Mouse (Mus musculus) heart, embryonic 13.5 days (tissue): Measurements from ENCODE around the gene Grin2a. TPM values are rescaled to one million over a fixed set of nuclear protein-coding genes. Genes with fewer than 3 reads are reported as not detected.

Experiments
- ATAC-seq: fragments of 200-750 bp; cut with Nextera tagmentation; 2 replicates; pipeline ENCODE4 v1.8.0; 2017; ENCODE audit warnings: moderate TSS enrichment; ENCODE audit not compliant: insufficient number of reproducible peaks, low FRiP score, low TSS enrichment; ENCODE audit errors: extremely low read depth
- H3K27ac ChIP-seq: fragments of 300-500 bp; sonication (generic); replicated peaks from 2 replicates; pipeline ENCODE4 v1.5.1; 2015; ENCODE audit warnings: moderate library complexity, mild to moderate bottlenecking, inconsistent platforms
- H3K27me3 ChIP-seq: fragments of 300-500 bp; sonication (generic); replicated peaks from 2 replicates; pipeline ENCODE4 v1.6.1; 2015; ENCODE audit warnings: mild to moderate bottlenecking, inconsistent platforms
- H3K36me3 ChIP-seq: fragments of 300-500 bp; sonication (generic); 2 replicates; pipeline ENCODE4 v1.6.1; 2015; ENCODE audit warnings: mild to moderate bottlenecking, inconsistent platforms
- H3K4me1 ChIP-seq: fragments of 300-500 bp; sonication (generic); 2 replicates; pipeline ENCODE4 v1.6.1; 2015; ENCODE audit warnings: inconsistent platforms
- H3K4me2 ChIP-seq: fragments of 300-500 bp; sonication (generic); 2 replicates; pipeline ENCODE4 v1.6.1; 2015; ENCODE audit warnings: inconsistent platforms, mild to moderate bottlenecking, moderate library complexity
- H3K4me3 ChIP-seq: fragments of 300-500 bp; sonication (generic); 2 replicates; pipeline ENCODE4 v1.5.1; 2015; ENCODE audit warnings: moderate library complexity, mild to moderate bottlenecking, inconsistent platforms
- H3K9ac ChIP-seq: fragments of 300-500 bp; sonication (generic); 2 replicates; pipeline ENCODE4 v1.6.1; 2015; ENCODE audit warnings: inconsistent platforms, mild to moderate bottlenecking, moderate library complexity
- H3K9me3 ChIP-seq: fragments of 300-500 bp; sonication (generic); 2 replicates; pipeline ENCODE4 v1.6.1; 2016; ENCODE audit warnings: inconsistent platforms
- whole genome bisulfite sequencing: fragments of 180-500 bp; shearing (Covaris S2); methylation state at CpG from one replicate; pipeline ENCODE4 v1.1.7; 2015; ENCODE audit warnings: mixed read lengths; 5-methylcytosine and 5-hydroxymethylcytosine counted together
- polyA plus RNA-seq: library from polyadenylated mRNA; unstranded; fragments of >200 nt; fragmentation: Nextera tagmentation; extraction: Ambion mirVana; gene quantifications from 2 replicates; pipeline ENCODE4 v1.2.1, GENCODE M21; 2015

Grin2a gene
- polyA plus RNA-seq, 1 experiment from 2014 or later: 0.90 TPM

- ATAC-seq: no peak
- H3K4me1 ChIP-seq: peaks cover 26% of the 10 kb centered on the region
- peaks cover 65% of the 10 kb centered on the region for H3K27me3 ChIP-seq
- no peak overlapping the region for H3K4me2 ChIP-seq
- no peak overlapping the region for H3K9ac ChIP-seq
- no peak overlapping the region for H3K27ac ChIP-seq
- H3K9me3 ChIP-seq: no peaks in the 10 kb centered on the region
- H3K36me3 ChIP-seq: no peaks in the 10 kb centered on the region
- H3K4me3 ChIP-seq: no peak overlapping the region
These were observed 2.6 kb upstream of the Grin2a start for GRCm38 (mm10) chr16:9997931-9998330.

- no peak overlapping the region for H3K9ac ChIP-seq
- no peaks in the 10 kb centered on the region for H3K9me3 ChIP-seq
- H3K36me3 ChIP-seq: no peaks in the 10 kb centered on the region
- H3K27ac ChIP-seq: no peak overlapping the region
- peak overlapping the region; percentile 49 for H3K4me3 ChIP-seq
- H3K4me2 ChIP-seq: peak overlapping the region; percentile 81
- ATAC-seq: no peak
- H3K4me1 ChIP-seq: peaks cover 35% of the 10 kb centered on the region
- 26% methylated on average over 13 of the region's 13 CpGs for WGBS
- H3K27me3 ChIP-seq: peaks cover 75% of the 10 kb centered on the region
These were observed 452 bp upstream of the Grin2a start for GRCm38 (mm10) chr16:9995814-9996210.

- no peaks in the 10 kb centered on the region for H3K36me3 ChIP-seq
- no peaks in the 10 kb centered on the region for H3K9me3 ChIP-seq
- peak overlapping the region; percentile 81 for H3K4me2 ChIP-seq
- H3K27ac ChIP-seq: no peak overlapping the region
- ATAC-seq: no peak
- 2% methylated on average over 45 of the region's 51 CpGs for WGBS
- H3K27me3 ChIP-seq: peaks cover 90% of the 10 kb centered on the region
- peaks cover 35% of the 10 kb centered on the region for H3K4me1 ChIP-seq
- H3K9ac ChIP-seq: peak overlapping the region; percentile 55
- peak overlapping the region; percentile 49 for H3K4me3 ChIP-seq
These were observed 1.1 kb downstream of the Grin2a start for GRCm38 (mm10) chr16:9994041-9994950.

- peak overlapping the region; percentile 55 for H3K9ac ChIP-seq
These were observed 1.9 kb downstream of the Grin2a start for GRCm38 (mm10) chr16:9993255-9994040.

GRCm38 (mm10) chr16:9992773-9993221 is 2.6 kb downstream of the Grin2a start:
- peak overlapping the region; percentile 81 for H3K4me2 ChIP-seq
- no peaks in the 10 kb centered on the region for H3K36me3 ChIP-seq
- WGBS: 2% methylated on average over 17 of the region's 17 CpGs
- H3K27me3 ChIP-seq: peaks cover 83% of the 10 kb centered on the region
- no peaks in the 10 kb centered on the region for H3K9me3 ChIP-seq
- no peak overlapping the region for H3K27ac ChIP-seq
- 0 out of 2 replicates have a peak overlapping the region, but pooled peaks have one; percentile 44 for H3K9ac ChIP-seq
- H3K4me3 ChIP-seq: peak overlapping the region; percentile 49
- H3K4me1 ChIP-seq: peaks cover 35% of the 10 kb centered on the region
- ATAC-seq: no peak

More at GRCm38 (mm10) chr16:9993255-9994040, 1.9 kb downstream of the Grin2a start:
- Histone ChIP-seq H3K4me3 (peak overlapping the region; percentile 49), H3K4me1 (peaks cover 35% of the 10 kb centered on the region), H3K27ac (no peak overlapping the region), H3K36me3 (no peaks in the 10 kb centered on the region), H3K27me3 (peaks cover 85% of the 10 kb centered on the region), H3K4me2 (peak overlapping the region; percentile 81), H3K9me3 (no peaks in the 10 kb centered on the region)
- 3% methylated on average over 39 of the region's 39 CpGs for WGBS
- ATAC-seq: no peak

GRCm38 (mm10) chr16:9992076-9992772 is 3.1 kb downstream of the Grin2a start:
- Histone ChIP-seq H3K4me1 (peaks cover 35% of the 10 kb centered on the region), H3K4me2 (peak overlapping the region; percentile 81), H3K36me3 (no peaks in the 10 kb centered on the region), H3K9ac (0 out of 2 replicates have a peak overlapping the region, but pooled peaks have one; percentile 44), H3K27ac (no peak overlapping the region), H3K4me3 (peak overlapping the region; percentile 49), H3K27me3 (peaks cover 79% of the 10 kb centered on the region), H3K9me3 (no peaks in the 10 kb centered on the region)
- no peak for ATAC-seq
- WGBS: 16% methylated on average over 34 of the region's 34 CpGs

GRCm38 (mm10) chr16:9985041-9985440 is 10.3 kb downstream of the Grin2a start:
- Histone ChIP-seq H3K4me1 (no peaks in the 10 kb centered on the region), H3K4me3 (no peak overlapping the region), H3K36me3 (no peaks in the 10 kb centered on the region), H3K9me3 (no peaks in the 10 kb centered on the region), H3K27me3 (peaks cover 9% of the 10 kb centered on the region), H3K9ac (no peak overlapping the region), H3K27ac (no peak overlapping the region), H3K4me2 (no peak overlapping the region)
- 43% methylated on average over 3 of the region's 3 CpGs for WGBS
- ATAC-seq: no peak

- no peaks in the 10 kb centered on the region for H3K27me3 ChIP-seq
- no peaks in the 10 kb centered on the region for H3K9me3 ChIP-seq
- H3K4me2 ChIP-seq: no peak overlapping the region
- 52% methylated on average over 2 of the region's 2 CpGs for WGBS
- H3K4me3 ChIP-seq: no peak overlapping the region
- ATAC-seq: no peak
- H3K27ac ChIP-seq: no peak overlapping the region
- no peak overlapping the region for H3K9ac ChIP-seq
- H3K4me1 ChIP-seq: no peaks in the 10 kb centered on the region
- H3K36me3 ChIP-seq: no peaks in the 10 kb centered on the region
These were observed 14.7 kb downstream of the Grin2a start for GRCm38 (mm10) chr16:9980641-9981040.

- Histone ChIP-seq H3K27me3 (no peaks in the 10 kb centered on the region), H3K36me3 (no peaks in the 10 kb centered on the region), H3K4me2 (no peak overlapping the region), H3K9ac (no peak overlapping the region), H3K4me1 (no peaks in the 10 kb centered on the region), H3K9me3 (no peaks in the 10 kb centered on the region), H3K4me3 (no peak overlapping the region), H3K27ac (no peak overlapping the region)
- no peak for ATAC-seq
- 78% methylated on average over 2 of the region's 2 CpGs for WGBS
These were observed 17.2 kb downstream of the Grin2a start for GRCm38 (mm10) chr16:9978173-9978572.

GRCm38 (mm10) chr16:9972705-9973104 is 22.7 kb downstream of the Grin2a start:
- no peaks in the 10 kb centered on the region for H3K9me3 ChIP-seq
- no peak overlapping the region for H3K27ac ChIP-seq
- WGBS: 73% methylated on average over 3 of the region's 3 CpGs
- H3K9ac ChIP-seq: no peak overlapping the region
- H3K27me3 ChIP-seq: no peaks in the 10 kb centered on the region
- H3K4me1 ChIP-seq: no peaks in the 10 kb centered on the region
- H3K36me3 ChIP-seq: no peaks in the 10 kb centered on the region
- no peak for ATAC-seq
- no peak overlapping the region for H3K4me2 ChIP-seq
- no peak overlapping the region for H3K4me3 ChIP-seq

- Histone ChIP-seq H3K36me3 (no peaks in the 10 kb centered on the region), H3K4me3 (no peak overlapping the region), H3K9me3 (no peaks in the 10 kb centered on the region), H3K27ac (no peak overlapping the region), H3K27me3 (no peaks in the 10 kb centered on the region), H3K4me1 (no peaks in the 10 kb centered on the region), H3K9ac (no peak overlapping the region), H3K4me2 (no peak overlapping the region)
- ATAC-seq: no peak
- 58% methylated on average over 6 of the region's 6 CpGs for WGBS
These were observed 30.9 kb downstream of the Grin2a start for GRCm38 (mm10) chr16:9964469-9964868.
